ENCODE assay signal across 12 mouse cellular contexts in genomic region chr8:61378847-61379698, GRCm38 (mm10).
A peak's percentile ranks its signal among the peaks of the same experiment; 100 is the strongest.
DNase-seq lines count a peak whose midpoint lies in the region; ATAC-seq and TF ChIP-seq lines count a peak whose summit lies in the region.
"Had no signal": no experiment of that assay in that cellular context is flagged by ENCODE, and none has a peak within 500 bp of the region (broad histone marks: within the 10 kb centered on the region; RNA-seq: fewer than 3 reads in every experiment).

No protein-coding gene starts in this region.

- ATAC-seq in hindbrain, embryonic 11.5 days (ENCODE audit: low FRiP score) = peak; percentile 35; the same call in 1 of the 2 replicates
- peak; percentile 67 for ATAC-seq in midbrain, embryonic 12.5 days (ENCODE audit: low FRiP score, low read depth)
- no peak for ATAC-seq in liver, postnatal 0 days

- peaks cover 6% of the 10 kb centered on the region; the same call in 1 of the 2 replicates for H3K36me3 ChIP-seq in heart, embryonic 10.5 days
- H3K36me3 ChIP-seq in forebrain, embryonic 10.5 days (replicated peaks) = peaks cover 81% of the 10 kb centered on the region
- no peaks in the 10 kb centered on the region for H3K36me3 ChIP-seq in hindbrain, embryonic 11.5 days (ENCODE audit: control insufficient read depth, insufficient read depth, low read length)
- H3K36me3 ChIP-seq in midbrain, embryonic 12.5 days = peaks cover 17% of the 10 kb centered on the region
- no peaks in the 10 kb centered on the region for H3K36me3 ChIP-seq in liver, postnatal 0 days (replicated peaks; ENCODE audit: insufficient read depth, low read length)

- H3K4me3 ChIP-seq in heart, embryonic 10.5 days = no peak overlapping the region
- H3K4me3 ChIP-seq in forebrain, embryonic 10.5 days = no peak overlapping the region
- H3K4me3 ChIP-seq in hindbrain, embryonic 11.5 days (ENCODE audit: low read depth, low read length) = no peak overlapping the region
- H3K4me3 ChIP-seq in midbrain, embryonic 12.5 days = no peak overlapping the region
- H3K4me3 ChIP-seq in liver, postnatal 0 days (ENCODE audit: low read depth, low read length) = no peak overlapping the region

- intact Hi-C loops in heart, postnatal 36 days (cut with DNase I) = no loop called here

- TF ChIP-seq CTCF in liver, postnatal 0 days (IDR thresholded peaks at IDR 0.05; ENCODE audit: low read depth) = no peak

- H3K27me3 ChIP-seq in heart, embryonic 10.5 days (ENCODE audit: insufficient read depth, poor library complexity, severe bottlenecking) = peaks cover under 1% of the 10 kb centered on the region; the same call in 1 of the 2 replicates
- no peaks in the 10 kb centered on the region for H3K27me3 ChIP-seq in forebrain, embryonic 10.5 days (ENCODE audit: poor library complexity, severe bottlenecking)
- H3K27me3 ChIP-seq in hindbrain, embryonic 11.5 days (ENCODE audit: control insufficient read depth, insufficient read depth, low read length) = no peaks in the 10 kb centered on the region
- no peaks in the 10 kb centered on the region for H3K27me3 ChIP-seq in midbrain, embryonic 12.5 days
- no peaks in the 10 kb centered on the region for H3K27me3 ChIP-seq in liver, postnatal 0 days (ENCODE audit: insufficient read depth, low read length)

- no peak overlapping the region for H3K9ac ChIP-seq in hindbrain, embryonic 11.5 days (ENCODE audit: low read depth, low read length)
- H3K9ac ChIP-seq in midbrain, embryonic 12.5 days (replicated peaks) = no peak overlapping the region; the same call in 1 of the 2 replicates
- no peak overlapping the region for H3K9ac ChIP-seq in liver, postnatal 0 days (replicated peaks)
- H3K9ac ChIP-seq: lung, embryonic 14.5 days had no signal

- TF ChIP-seq EP300 in liver, postnatal 0 days (IDR thresholded peaks at IDR 0.05; ENCODE audit: low read depth) = no peak

- peak overlapping the region; percentile 10; the same call in 1 of the 2 replicates for H3K27ac ChIP-seq in heart, embryonic 10.5 days
- H3K27ac ChIP-seq in forebrain, embryonic 10.5 days = peak overlapping the region; percentile 72
- H3K27ac ChIP-seq in hindbrain, embryonic 11.5 days (ENCODE audit: low read depth, low read length) = no peak overlapping the region
- H3K27ac ChIP-seq in midbrain, embryonic 12.5 days (replicated peaks) = peak overlapping the region; percentile 61
- H3K27ac ChIP-seq in liver, postnatal 0 days (ENCODE audit: low read depth) = no peak overlapping the region

- H3K4me2 ChIP-seq in hindbrain, embryonic 11.5 days (replicated peaks; ENCODE audit: low read depth, low read length) = no peak overlapping the region
- no peak overlapping the region for H3K4me2 ChIP-seq in midbrain, embryonic 12.5 days (replicated peaks)
- H3K4me2 ChIP-seq in liver, postnatal 0 days (ENCODE audit: low read depth, low read length) = no peak overlapping the region
- H3K4me2 ChIP-seq: lung, embryonic 14.5 days had no signal

- H3K4me1 ChIP-seq in heart, embryonic 10.5 days = peaks cover 24% of the 10 kb centered on the region
- H3K4me1 ChIP-seq in forebrain, embryonic 10.5 days = peaks cover 34% of the 10 kb centered on the region
- no peaks in the 10 kb centered on the region; the same call in 1 of the 2 replicates for H3K4me1 ChIP-seq in hindbrain, embryonic 11.5 days (replicated peaks; ENCODE audit: control insufficient read depth, insufficient read depth, low read length)
- peaks cover 21% of the 10 kb centered on the region for H3K4me1 ChIP-seq in midbrain, embryonic 12.5 days
- no peaks in the 10 kb centered on the region for H3K4me1 ChIP-seq in liver, postnatal 0 days (ENCODE audit: insufficient read depth)

- H3K9me3 ChIP-seq in heart, embryonic 10.5 days = no peaks in the 10 kb centered on the region
- peaks cover 4% of the 10 kb centered on the region for H3K9me3 ChIP-seq in forebrain, embryonic 10.5 days
- no peaks in the 10 kb centered on the region for H3K9me3 ChIP-seq in hindbrain, embryonic 11.5 days (ENCODE audit: control insufficient read depth, low read length)
- no peaks in the 10 kb centered on the region for H3K9me3 ChIP-seq in midbrain, embryonic 12.5 days
- no peaks in the 10 kb centered on the region for H3K9me3 ChIP-seq in liver, postnatal 0 days (ENCODE audit: low read length)

- WGBS in heart, embryonic 10.5 days = 45% methylated on average over 11 of the region's 11 CpGs
- WGBS in forebrain, embryonic 10.5 days = 86% methylated on average over 11 of the region's 11 CpGs
- 77% methylated on average over 11 of the region's 11 CpGs for WGBS in hindbrain, embryonic 11.5 days
- WGBS in midbrain, embryonic 12.5 days = 56% methylated on average over 11 of the region's 11 CpGs
- WGBS in liver, postnatal 0 days (ENCODE audit: insufficient replicate concordance) = 70% methylated on average over 11 of the region's 11 CpGs

- no peak for DNase-seq in heart, embryonic 10.5 days (ENCODE audit: low spot score)
- DNase-seq in heart, postnatal 36 days = no peak
- no peak for DNase-seq in forebrain, embryonic 10.5 days (ENCODE audit: extremely low spot score, low spot score)
- no peak for DNase-seq in hindbrain, embryonic 11.5 days (ENCODE audit: low spot score)
- no peak for DNase-seq in spleen, postnatal 4 days (ENCODE audit: low spot score in 2 of 2)
- no peak for DNase-seq in yolk sac, embryonic 10.5 days (ENCODE audit: low spot score)
- DNase-seq in liver, postnatal 0 days = no peak
- DNase-seq: cerebellum, adult 8-10 months; kidney, adult 11 months; kidney, postnatal 25 days; lung, embryonic 14.5 days had no signal

Comparison
In these comparisons a context has a peak if more than half of its experiments do, and no peak if none do; other contexts are left out.
1. H3K27ac ChIP-seq: peak in heart, embryonic 10.5 days (single experiment), forebrain, embryonic 10.5 days (single experiment) and midbrain, embryonic 12.5 days (single experiment); none in hindbrain, embryonic 11.5 days (single experiment) and liver, postnatal 0 days (single experiment).